Mouse (Mus musculus) ovary, adult 2 months (tissue): Measurements from ENCODE around the gene Ppp1r37. TPM values are rescaled to one million over a fixed set of nuclear protein-coding genes. Genes with fewer than 3 reads are reported as not detected.

Experiments
- polyA plus RNA-seq: library from polyadenylated mRNA; depleted of rRNA; stranded (reverse); fragments of >200 nt; gene quantifications from 2 replicates; pipeline ENCODE4 v1.2.3, GENCODE M21; 2012; rRNA removed

Gene Ppp1r37
- polyA plus RNA-seq = 147 and 159 TPM in 2 replicates

GRCm38 (mm10) chr7:19562643-19563410 is at the start of gene Ppp1r37:
Ppp1r37 (minus strand) TSS chr7:19563076.

GRCm38 (mm10) chr7:19603849-19604605 is 41.2 kb upstream of the Ppp1r37 start, which contains the start of gene Clasrp:
Clasrp (minus strand) TSS chr7:19604486.

GRCm38 (mm10) chr7:19577141-19577852 is 14.4 kb upstream of the Ppp1r37 start, which contains the start of the genes Zfp296 and Gemin7:
Zfp296 (plus strand) TSS chr7:19577287.
Gemin7 (minus strand) TSS chr7:19577595.

GRCm38 (mm10) chr7:19517652-19518365 is 45.1 kb downstream of the Ppp1r37 start, which contains the start of gene Nkpd1:
Nkpd1 (plus strand) TSS chr7:19517838.

GRCm38 (mm10) chr7:19508150-19508923 is 54.5 kb downstream of the Ppp1r37 start, which contains the start of the genes Bloc1s3 and Trappc6a:
Bloc1s3 (minus strand) TSS chr7:19508367.
Trappc6a (plus strand) TSS chr7:19508395.

Other genes with a start within 250 kb of the Ppp1r37 start
- 35.4 and 52.6 TPM in 2 replicates for gene Ercc1, start 218.3 kb downstream of the Ppp1r37 start, polyA plus RNA-seq
- gene Cd3eap, start 203.6 kb downstream of the Ppp1r37 start, polyA plus RNA-seq = 10.1 and 12.5 TPM in 2 replicates
- gene Ppp1r13l, start 203.3 kb downstream of the Ppp1r37 start, polyA plus RNA-seq = 19.9 and 21.5 TPM in 2 replicates
- gene Ercc2, start 181.1 kb downstream of the Ppp1r37 start, polyA plus RNA-seq = 99.9 and 104 TPM in 2 replicates
- gene Klc3, start 159.0 kb downstream of the Ppp1r37 start, polyA plus RNA-seq = 11.6 and 13.6 TPM in 2 replicates
- gene Ckm, start 158.3 kb downstream of the Ppp1r37 start, polyA plus RNA-seq = 1.5 and 2.0 TPM in 2 replicates
- gene Mark4, start 104.3 kb downstream of the Ppp1r37 start, polyA plus RNA-seq = 56.2 and 68.8 TPM in 2 replicates
- 14.5 and 14.7 TPM in 2 replicates for gene Exoc3l2, start 99.7 kb downstream of the Ppp1r37 start, polyA plus RNA-seq
- gene Bloc1s3, start 54.7 kb downstream of the Ppp1r37 start, polyA plus RNA-seq = 23.3 and 32.2 TPM in 2 replicates
- 122 and 123 TPM in 2 replicates for gene Trappc6a, start 54.7 kb downstream of the Ppp1r37 start, polyA plus RNA-seq
- gene Nkpd1, start 45.2 kb downstream of the Ppp1r37 start, polyA plus RNA-seq = 1.3 and 1.9 TPM in 2 replicates
- 15.2 and 16.3 TPM in 2 replicates for gene Zfp296, start 14.2 kb upstream of the Ppp1r37 start, polyA plus RNA-seq
- 230 and 252 TPM in 2 replicates for gene Gemin7, start 14.5 kb upstream of the Ppp1r37 start, polyA plus RNA-seq
- 248 and 417 TPM in 2 replicates for gene Clasrp, start 41.4 kb upstream of the Ppp1r37 start, polyA plus RNA-seq
- gene Relb, start 66.4 kb upstream of the Ppp1r37 start, polyA plus RNA-seq = 34.7 and 48.6 TPM in 2 replicates
- 131 and 152 TPM in 2 replicates for gene Clptm1, start 102.0 kb upstream of the Ppp1r37 start, polyA plus RNA-seq
- 1.2 and 3.3 TPM in 2 replicates for gene Apoc2, start 114.9 kb upstream of the Ppp1r37 start, polyA plus RNA-seq
- not detected in 2 replicates for gene Gm44805, start 118.3 kb upstream of the Ppp1r37 start, polyA plus RNA-seq
- 2.4 and 7.3 TPM in 2 replicates for gene Apoc4, start 118.4 kb upstream of the Ppp1r37 start, polyA plus RNA-seq
- gene Apoc1, start 129.6 kb upstream of the Ppp1r37 start, polyA plus RNA-seq = 3.8 and 11.0 TPM in 2 replicates
- gene Apoe, start 136.1 kb upstream of the Ppp1r37 start, polyA plus RNA-seq = 3,327 and 3,331 TPM in 2 replicates
- 131 and 143 TPM in 2 replicates for gene Tomm40, start 152.4 kb upstream of the Ppp1r37 start, polyA plus RNA-seq
- gene Nectin2, start 187.4 kb upstream of the Ppp1r37 start, polyA plus RNA-seq = 136 and 141 TPM in 2 replicates
- 233 and 256 TPM in 2 replicates for gene Bcam, start 207.9 kb upstream of the Ppp1r37 start, polyA plus RNA-seq
- gene Cblc, start 233.7 kb upstream of the Ppp1r37 start, polyA plus RNA-seq = 8.6 and 11.5 TPM in 2 replicates